Mouse (Mus musculus): Measurements from ENCODE around the gene Cp. TPM values are rescaled to one million over a fixed set of nuclear protein-coding genes. Genes with fewer than 3 reads are reported as not detected.

Cp gene
- polyA plus RNA-seq, 1 experiment: 7.6 TPM

DNA sequence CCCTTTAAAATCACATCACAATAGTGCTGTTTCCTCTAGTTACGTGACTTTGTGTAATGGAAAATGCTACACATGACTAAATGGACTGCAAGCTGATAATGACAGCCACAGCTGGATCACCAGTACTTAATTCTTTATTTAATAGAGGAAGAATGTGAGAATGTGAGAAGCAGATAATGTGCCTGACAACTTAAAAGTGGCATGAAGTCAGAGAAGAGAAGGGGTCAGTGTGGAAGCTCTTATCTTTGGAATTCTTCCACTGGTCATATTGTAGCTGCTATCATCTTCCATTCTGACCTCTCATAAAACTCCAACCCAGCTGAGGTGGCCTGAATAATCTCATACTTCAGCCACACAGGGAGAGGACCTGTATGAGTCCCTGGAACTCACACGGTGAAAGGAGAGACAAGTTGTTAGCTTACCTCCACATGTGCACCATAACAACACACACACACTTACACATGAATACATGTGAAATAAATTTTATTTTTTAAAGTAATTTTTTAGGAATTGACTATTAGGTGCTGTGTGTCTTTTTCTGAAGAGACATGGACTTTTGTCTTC, 7.9 kb downstream of the Cp start:
- H3K27ac ChIP-seq (ENCODE audit: insufficient read depth, low read length): no peak overlapping the region
- no peak overlapping the region for H3K4me3 ChIP-seq (ENCODE audit: insufficient read depth, low read length)
- no peaks in the 10 kb centered on the region for H3K4me1 ChIP-seq (ENCODE audit: control insufficient read depth, insufficient read depth, low read length)
- no peak for TF ChIP-seq POLR2A (IDR thresholded peaks at IDR 0.05; ENCODE audit: extremely low read depth, insufficient read depth, low read length)
- TF ChIP-seq CTCF (IDR thresholded peaks at IDR 0.05; ENCODE audit: extremely low read depth, insufficient read depth, low read length): no peak

DNA sequence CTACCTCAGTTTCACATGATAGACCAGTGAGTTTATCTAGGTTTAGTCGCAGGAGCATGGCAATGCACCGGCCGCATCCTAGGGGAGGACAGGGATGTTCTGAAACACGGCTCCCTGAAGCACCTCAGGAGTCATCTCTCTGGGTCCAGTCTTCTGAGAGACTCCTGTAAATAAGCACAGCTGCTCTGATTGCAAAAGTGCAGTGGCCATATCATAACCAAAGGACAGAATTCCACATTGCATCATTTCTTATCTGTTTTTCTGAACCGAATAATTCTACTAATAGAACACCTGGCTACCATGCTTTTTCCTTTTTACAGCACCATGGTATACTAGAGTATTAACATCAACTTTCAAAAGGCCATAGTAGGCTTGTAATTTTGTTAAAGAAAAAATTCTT, 8.4 kb downstream of the Cp start:
- no peak overlapping the region for H3K4me3 ChIP-seq (ENCODE audit: insufficient read depth, low read length)
- H3K27ac ChIP-seq (ENCODE audit: insufficient read depth, low read length): no peak overlapping the region
- H3K4me1 ChIP-seq (ENCODE audit: control insufficient read depth, insufficient read depth, low read length): no peaks in the 10 kb centered on the region
- TF ChIP-seq POLR2A (IDR thresholded peaks at IDR 0.05; ENCODE audit: extremely low read depth, insufficient read depth, low read length): no peak
- TF ChIP-seq CTCF (IDR thresholded peaks at IDR 0.05; ENCODE audit: extremely low read depth, insufficient read depth, low read length): no peak

DNA sequence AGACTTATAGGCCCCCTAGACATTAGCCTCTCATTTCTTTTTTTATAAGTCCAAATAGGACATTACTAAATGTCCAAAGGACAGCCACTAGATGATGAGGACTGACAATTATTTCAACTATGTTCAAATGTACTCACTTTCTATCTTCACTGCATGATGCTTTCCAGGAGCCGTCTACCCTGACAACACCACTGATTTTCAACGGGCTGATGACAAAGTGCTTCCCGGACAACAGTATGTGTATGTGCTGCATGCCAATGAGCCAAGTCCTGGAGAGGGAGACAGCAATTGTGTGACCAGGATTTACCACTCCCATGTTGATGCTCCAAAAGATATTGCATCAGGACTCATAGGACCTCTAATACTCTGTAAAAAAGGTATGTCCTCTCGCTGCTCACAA, 9.2 kb downstream of the Cp start:
- TF ChIP-seq POLR2A (IDR thresholded peaks at IDR 0.05; ENCODE audit: extremely low read depth, insufficient read depth, low read length): no peak
- no peak for TF ChIP-seq CTCF (IDR thresholded peaks at IDR 0.05; ENCODE audit: extremely low read depth, insufficient read depth, low read length)
- no peak overlapping the region for H3K4me3 ChIP-seq (ENCODE audit: insufficient read depth, low read length)
- H3K27ac ChIP-seq (ENCODE audit: insufficient read depth, low read length): no peak overlapping the region
- H3K4me1 ChIP-seq (ENCODE audit: control insufficient read depth, insufficient read depth, low read length): no peaks in the 10 kb centered on the region

DNA sequence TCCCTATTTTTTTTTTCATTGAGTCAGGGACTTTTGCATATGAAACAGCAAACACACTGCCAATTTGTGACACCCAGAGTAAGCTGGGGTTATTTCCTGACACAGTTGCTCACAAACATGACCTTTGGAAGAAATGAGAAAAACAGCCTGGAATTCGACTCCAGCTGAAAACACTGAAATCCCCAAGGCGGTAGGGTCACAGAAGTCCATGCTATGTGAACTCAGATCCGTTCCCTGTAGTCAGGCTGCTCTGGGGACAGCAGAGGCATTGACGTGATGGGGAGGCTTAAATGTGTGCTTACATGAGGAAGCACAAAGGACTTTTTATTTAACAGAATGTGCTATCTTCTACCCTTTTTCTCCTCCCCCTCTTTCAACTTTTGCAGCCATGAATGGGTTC, 21.6 kb downstream of the Cp start:
- Histone ChIP-seq H3K4me3 (ENCODE audit: insufficient read depth, low read length) (no peak overlapping the region), H3K27ac (ENCODE audit: insufficient read depth, low read length) (no peak overlapping the region), H3K4me1 (ENCODE audit: control insufficient read depth, insufficient read depth, low read length) (no peaks in the 10 kb centered on the region)
- TF ChIP-seq POLR2A (IDR thresholded peaks at IDR 0.05; ENCODE audit: extremely low read depth, insufficient read depth, low read length) (no peak), CTCF (IDR thresholded peaks at IDR 0.05; ENCODE audit: extremely low read depth, insufficient read depth, low read length) (no peak)

DNA sequence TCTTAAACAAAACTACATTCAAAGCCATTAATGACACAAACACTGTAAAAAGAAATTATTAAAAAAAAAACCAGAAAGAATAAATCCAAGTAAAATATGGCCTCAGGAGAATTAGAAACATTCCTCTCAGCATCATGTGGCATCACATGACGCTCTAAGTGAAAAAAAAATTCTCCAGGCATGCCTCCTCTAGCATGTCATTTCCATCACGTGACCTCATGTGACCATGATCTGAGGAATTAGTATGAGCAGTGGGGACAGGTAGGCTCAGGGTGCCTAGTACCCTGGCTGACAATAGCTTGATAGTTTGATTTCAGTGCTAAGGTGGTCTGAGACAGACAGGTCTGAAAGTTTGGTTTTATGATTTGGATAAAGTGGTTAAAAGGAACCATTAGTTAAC, 24.3 kb downstream of the Cp start:
- no peak overlapping the region for H3K27ac ChIP-seq (ENCODE audit: insufficient read depth, low read length)
- H3K4me3 ChIP-seq (ENCODE audit: insufficient read depth, low read length): no peak overlapping the region
- no peak for TF ChIP-seq CTCF (IDR thresholded peaks at IDR 0.05; ENCODE audit: extremely low read depth, insufficient read depth, low read length)
- TF ChIP-seq POLR2A (IDR thresholded peaks at IDR 0.05; ENCODE audit: extremely low read depth, insufficient read depth, low read length): no peak
- H3K4me1 ChIP-seq (ENCODE audit: control insufficient read depth, insufficient read depth, low read length): no peaks in the 10 kb centered on the region

DNA sequence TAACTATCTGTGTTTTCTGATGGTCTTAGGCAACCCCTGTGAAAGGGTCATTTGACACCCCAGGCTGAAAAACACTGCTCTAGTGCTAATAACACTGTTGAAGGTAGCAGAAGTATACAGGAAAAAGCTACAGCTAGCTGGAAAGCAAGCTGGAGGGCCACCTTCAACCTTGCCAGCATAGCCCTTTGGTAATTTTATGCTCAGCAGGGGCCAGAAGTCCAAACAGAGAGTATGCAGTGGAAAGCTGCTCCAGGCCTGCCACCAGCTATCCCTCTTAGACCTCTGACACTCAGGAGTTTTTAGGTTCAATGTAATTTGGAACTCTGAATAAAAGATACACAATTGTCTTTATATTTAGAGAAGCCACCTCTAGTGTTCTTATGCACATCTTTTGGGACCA, 26.0 kb downstream of the Cp start:
- Histone ChIP-seq H3K4me1 (ENCODE audit: control insufficient read depth, insufficient read depth, low read length) (no peaks in the 10 kb centered on the region), H3K27ac (ENCODE audit: insufficient read depth, low read length) (no peak overlapping the region)
- TF ChIP-seq CTCF (IDR thresholded peaks at IDR 0.05; ENCODE audit: extremely low read depth, insufficient read depth, low read length): no peak
- TF ChIP-seq POLR2A (IDR thresholded peaks at IDR 0.05; ENCODE audit: extremely low read depth, insufficient read depth, low read length): no peak

DNA sequence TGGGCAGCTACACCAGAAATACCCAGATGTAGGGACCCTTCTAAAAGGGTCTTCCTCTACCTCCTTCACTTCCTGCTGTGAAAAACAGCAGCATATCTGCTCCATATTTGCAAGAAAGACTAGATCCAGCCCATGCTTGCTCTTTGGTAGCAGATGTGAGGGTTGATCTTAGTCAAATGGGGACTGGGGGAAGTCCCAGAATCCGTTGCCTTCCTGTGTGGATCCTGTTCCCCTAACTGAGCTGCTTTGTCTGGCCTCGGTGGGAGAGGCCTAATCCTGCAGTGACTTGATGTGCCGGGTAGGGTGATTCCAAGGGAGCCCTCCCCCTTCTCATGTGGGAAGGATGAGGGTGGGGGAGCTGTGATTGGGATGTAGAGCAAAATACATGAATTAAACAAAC, 29.3 kb downstream of the Cp start:
- Histone ChIP-seq H3K4me3 (ENCODE audit: insufficient read depth, low read length) (no peak overlapping the region), H3K27ac (ENCODE audit: insufficient read depth, low read length) (no peak overlapping the region), H3K4me1 (ENCODE audit: control insufficient read depth, insufficient read depth, low read length) (no peaks in the 10 kb centered on the region)
- TF ChIP-seq POLR2A (IDR thresholded peaks at IDR 0.05; ENCODE audit: extremely low read depth, insufficient read depth, low read length) (no peak), CTCF (IDR thresholded peaks at IDR 0.05; ENCODE audit: extremely low read depth, insufficient read depth, low read length) (no peak)

More for the DNA sequence above, 26.0 kb downstream of the Cp start:
- no peak overlapping the region for H3K4me3 ChIP-seq (ENCODE audit: insufficient read depth, low read length)

DNA sequence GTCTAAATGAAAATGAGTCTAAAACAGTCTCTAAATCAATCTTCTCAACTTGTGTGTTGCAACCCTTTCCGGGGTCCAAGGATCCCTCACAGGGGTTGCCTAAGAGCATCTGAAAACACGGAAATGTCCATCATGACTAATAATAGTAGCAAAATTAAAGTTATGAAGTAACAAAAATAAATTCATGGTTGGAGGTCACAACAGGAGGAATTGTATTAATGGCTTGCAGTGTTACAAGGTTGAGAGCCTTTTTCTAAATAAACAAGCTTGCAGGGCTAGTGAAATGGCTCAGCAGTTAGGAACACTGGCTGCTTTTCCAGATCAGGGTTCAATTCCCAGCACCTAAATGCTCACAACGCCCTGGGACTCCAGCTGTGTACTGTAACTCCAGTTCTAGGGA, 33.2 kb downstream of the Cp start:
- no peak overlapping the region for H3K27ac ChIP-seq (ENCODE audit: insufficient read depth, low read length)
- TF ChIP-seq CTCF (IDR thresholded peaks at IDR 0.05; ENCODE audit: extremely low read depth, insufficient read depth, low read length): no peak
- TF ChIP-seq POLR2A (IDR thresholded peaks at IDR 0.05; ENCODE audit: extremely low read depth, insufficient read depth, low read length): no peak
- H3K4me1 ChIP-seq (ENCODE audit: control insufficient read depth, insufficient read depth, low read length): no peaks in the 10 kb centered on the region
- no peak overlapping the region for H3K4me3 ChIP-seq (ENCODE audit: insufficient read depth, low read length)

DNA sequence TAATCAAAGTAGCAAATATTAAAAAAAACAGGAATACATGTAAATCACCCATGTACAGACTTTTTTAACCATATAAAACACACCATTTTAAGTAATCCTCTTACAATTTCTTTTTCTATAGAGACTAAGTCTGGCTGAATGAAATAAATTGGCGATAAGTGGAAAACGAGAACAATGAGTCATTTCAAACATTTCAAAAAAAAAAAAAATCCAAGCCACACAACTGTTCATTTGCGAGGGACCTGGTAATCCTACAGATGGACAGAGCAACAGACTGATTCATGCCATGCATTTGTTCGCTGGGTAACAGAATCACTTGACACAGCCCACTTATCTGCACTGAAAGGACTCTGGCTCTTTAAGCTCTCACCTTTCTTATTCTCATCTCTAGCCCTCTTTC, 35.5 kb downstream of the Cp start:
- Histone ChIP-seq H3K4me1 (ENCODE audit: control insufficient read depth, insufficient read depth, low read length) (no peaks in the 10 kb centered on the region), H3K4me3 (ENCODE audit: insufficient read depth, low read length) (no peak overlapping the region), H3K27ac (ENCODE audit: insufficient read depth, low read length) (no peak overlapping the region)
- no peak for TF ChIP-seq CTCF (IDR thresholded peaks at IDR 0.05; ENCODE audit: extremely low read depth, insufficient read depth, low read length)
- no peak for TF ChIP-seq POLR2A (IDR thresholded peaks at IDR 0.05; ENCODE audit: extremely low read depth, insufficient read depth, low read length)

DNA sequence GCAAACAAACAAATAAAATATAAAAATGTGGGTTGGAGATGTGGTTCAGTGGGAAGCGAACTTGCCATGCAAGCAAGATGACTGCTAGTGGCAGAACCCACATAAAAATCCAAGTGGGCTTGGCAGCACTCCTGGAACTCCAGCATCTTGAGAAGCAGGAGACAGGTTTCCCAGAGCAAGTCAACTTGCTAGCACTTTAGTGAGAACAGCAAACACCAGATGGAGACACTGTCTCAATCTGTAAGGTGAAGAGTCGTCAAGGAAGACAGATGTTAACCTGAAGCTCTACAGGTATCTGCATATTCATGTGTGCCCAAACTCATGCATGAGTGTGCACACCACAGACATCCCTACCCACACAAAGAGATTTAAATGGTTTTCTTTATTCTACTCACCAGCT, 42.7 kb downstream of the Cp start:
- no peak overlapping the region for H3K27ac ChIP-seq (ENCODE audit: insufficient read depth, low read length)
- TF ChIP-seq POLR2A (IDR thresholded peaks at IDR 0.05; ENCODE audit: extremely low read depth, insufficient read depth, low read length) (no peak), CTCF (IDR thresholded peaks at IDR 0.05; ENCODE audit: extremely low read depth, insufficient read depth, low read length) (no peak)
- no peak overlapping the region for H3K4me3 ChIP-seq (ENCODE audit: insufficient read depth, low read length)
- H3K4me1 ChIP-seq (ENCODE audit: control insufficient read depth, insufficient read depth, low read length): no peaks in the 10 kb centered on the region; the same call in 1 of the 2 replicates
